Mouse (Mus musculus): ENCODE measurements around the gene Hist2h2aa2. TPM values are rescaled to one million over a fixed set of nuclear protein-coding genes. Genes with fewer than 3 reads are reported as not detected.
A peak's percentile ranks its signal among the peaks of the same experiment; 100 is the strongest.
"Not testable (repeated sequence)": the region's sequence is repeated elsewhere in the genome, so short reads cannot be mapped to it uniquely, and the experiment has no call there.

Gene Hist2h2aa2
- polyA plus RNA-seq (2014; fragmentation: Nextera tagmentation; extraction: Ambion mirVana), result 32.2 and 46.8 TPM in 2 replicates

DNA sequence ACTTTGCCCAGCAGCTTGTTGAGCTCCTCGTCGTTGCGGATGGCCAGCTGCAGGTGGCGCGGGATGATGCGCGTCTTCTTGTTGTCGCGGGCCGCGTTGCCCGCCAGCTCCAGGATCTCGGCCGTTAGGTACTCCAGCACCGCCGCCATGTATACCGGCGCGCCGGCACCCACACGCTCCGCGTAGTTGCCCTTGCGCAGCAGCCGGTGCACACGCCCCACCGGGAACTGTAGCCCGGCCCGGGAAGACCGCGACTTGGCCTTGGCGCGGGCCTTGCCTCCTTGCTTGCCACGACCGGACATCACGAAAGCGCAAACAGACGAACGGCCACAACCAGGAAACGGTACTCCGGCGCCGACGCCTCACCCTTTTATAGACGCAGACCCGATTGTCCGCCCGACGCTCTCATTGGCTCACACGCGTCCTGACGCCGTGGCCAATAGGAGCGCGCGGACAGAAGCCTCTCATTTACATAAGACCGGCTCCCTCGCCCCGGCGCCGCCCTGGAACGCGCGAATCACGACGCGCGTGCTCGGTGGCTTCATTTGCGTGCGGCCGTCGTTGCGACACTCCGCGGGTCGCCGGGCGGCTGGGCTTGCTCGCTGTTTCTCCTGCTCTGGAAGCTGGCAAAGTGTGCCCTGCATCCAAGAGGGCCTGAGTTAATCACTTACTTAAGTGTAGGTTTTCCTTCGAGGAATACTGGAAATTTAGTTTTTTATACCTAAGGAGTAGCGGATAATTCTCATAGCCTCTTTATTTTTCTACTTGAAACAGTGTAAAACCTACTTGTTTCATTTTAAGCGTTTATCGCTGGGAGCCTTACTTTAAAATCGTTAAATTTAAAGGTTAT, at the start of gene Hist2h2aa2:
Gene Hist2h2aa2, minus strand, starts transcription at position 328 of the 850 bp plus-strand sequence.
- ATAC-seq (ENCODE audit: low FRiP score), result peak; percentile 92
- peaks cover 22% of the 10 kb centered on the region for H3K4me1 ChIP-seq (replicated peaks; ENCODE audit: control insufficient read depth, insufficient read depth, low read length)

GRCm38 (mm10) chr3:96289201-96289600, 49.1 kb upstream of the Hist2h2aa2 start:
- Histone ChIP-seq H3K9ac (no peak overlapping the region), H3K27me3 (ENCODE audit: control insufficient read depth, insufficient read depth, low read length) (peaks cover 11% of the 10 kb centered on the region; the same call in 1 of the 2 replicates), H3K36me3 (replicated peaks; ENCODE audit: control insufficient read depth, insufficient read depth) (no peaks in the 10 kb centered on the region), H3K4me1 (replicated peaks; ENCODE audit: control insufficient read depth, insufficient read depth, low read length) (no peaks in the 10 kb centered on the region), H3K27ac (no peak overlapping the region), H3K4me3 (replicated peaks; ENCODE audit: low read length) (no peak overlapping the region), H3K4me2 (replicated peaks) (no peak overlapping the region), H3K9me3 (ENCODE audit: control insufficient read depth, low read length) (no peaks in the 10 kb centered on the region)
- 75% methylated on average over 3 of the region's 3 CpGs for WGBS
- no peak for DNase-seq (ENCODE audit: low spot score)
- no peak for ATAC-seq (ENCODE audit: low FRiP score)

More for the DNA sequence above, at the start of gene Hist2h2aa2:
- not testable (repeated sequence) for H3K27me3 ChIP-seq (ENCODE audit: control insufficient read depth, insufficient read depth, low read length); H3K36me3 ChIP-seq (replicated peaks; ENCODE audit: control insufficient read depth, insufficient read depth); H3K9me3 ChIP-seq (ENCODE audit: control insufficient read depth, low read length)
- Histone ChIP-seq H3K27ac (peak within 1 kb of the TSS; percentile 80), H3K4me2 (replicated peaks) (peak within 1 kb of the TSS; percentile 51), H3K9ac (peak within 1 kb of the TSS; percentile 52), H3K4me3 (replicated peaks; ENCODE audit: low read length) (peak within 1 kb of the TSS; percentile 27)
- 7% methylated on average over 17 of the region's 85 CpGs for WGBS
- DNase-seq (ENCODE audit: low spot score), result peak; percentile 67

GRCm38 (mm10) chr3:96287334-96287733, 47.3 kb upstream of the Hist2h2aa2 start:
- not testable (repeated sequence) for H3K27ac ChIP-seq; H3K4me3 ChIP-seq (replicated peaks; ENCODE audit: low read length); H3K9me3 ChIP-seq (ENCODE audit: control insufficient read depth, low read length); H3K4me2 ChIP-seq (replicated peaks); H3K9ac ChIP-seq; H3K4me1 ChIP-seq (replicated peaks; ENCODE audit: control insufficient read depth, insufficient read depth, low read length); DNase-seq (ENCODE audit: low spot score); H3K36me3 ChIP-seq (replicated peaks; ENCODE audit: control insufficient read depth, insufficient read depth); ATAC-seq (ENCODE audit: low FRiP score)
- peaks cover 27% of the 10 kb centered on the region; the same call in 1 of the 2 replicates for H3K27me3 ChIP-seq (ENCODE audit: control insufficient read depth, insufficient read depth, low read length)
- 89% methylated on average over 11 of the region's 11 CpGs for WGBS

DNA sequence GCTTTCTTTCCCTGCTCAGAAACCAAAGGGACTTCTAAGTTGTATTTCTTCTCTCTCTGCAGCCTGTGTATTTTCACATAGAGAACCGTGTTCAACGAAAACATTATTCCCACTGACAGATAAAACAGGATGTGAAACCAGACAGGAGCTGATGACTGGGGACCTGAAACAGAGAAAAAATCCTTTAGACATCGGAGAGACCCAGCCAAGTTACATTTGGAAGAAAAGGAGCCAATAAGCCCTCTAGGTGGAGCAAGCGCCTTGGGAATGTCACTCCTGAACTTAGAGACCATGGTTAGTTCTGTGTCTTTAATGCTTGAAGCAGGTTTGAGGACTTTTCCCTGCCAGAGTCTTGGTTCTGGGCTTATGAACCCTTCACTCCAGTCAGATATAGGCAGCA, 44.4 kb upstream of the Hist2h2aa2 start:
- ATAC-seq (ENCODE audit: low FRiP score), result no peak
- no peaks in the 10 kb centered on the region for H3K4me1 ChIP-seq (replicated peaks; ENCODE audit: control insufficient read depth, insufficient read depth, low read length)
- no peaks in the 10 kb centered on the region for H3K9me3 ChIP-seq (ENCODE audit: control insufficient read depth, low read length)
- H3K27me3 ChIP-seq (ENCODE audit: control insufficient read depth, insufficient read depth, low read length), result peaks cover 31% of the 10 kb centered on the region; the same call in 1 of the 2 replicates
- 27% methylated on average over 4 of the region's 4 CpGs for WGBS
- peak; percentile 71 for DNase-seq (ENCODE audit: low spot score)
- no peak overlapping the region for H3K4me3 ChIP-seq (replicated peaks; ENCODE audit: low read length)
- no peak overlapping the region for H3K27ac ChIP-seq
- no peak overlapping the region for H3K9ac ChIP-seq
- no peak overlapping the region for H3K4me2 ChIP-seq (replicated peaks)
- no peaks in the 10 kb centered on the region for H3K36me3 ChIP-seq (replicated peaks; ENCODE audit: control insufficient read depth, insufficient read depth)

GRCm38 (mm10) chr3:96280660-96281059, 40.6 kb upstream of the Hist2h2aa2 start:
- H3K9me3 ChIP-seq (ENCODE audit: control insufficient read depth, low read length), result no peaks in the 10 kb centered on the region
- WGBS, result 53% methylated on average over 6 of the region's 6 CpGs
- no peak overlapping the region for H3K9ac ChIP-seq
- 0 out of 2 replicates have a peak, but pooled peaks cover 3% of the 10 kb centered on the region for H3K4me1 ChIP-seq (replicated peaks; ENCODE audit: control insufficient read depth, insufficient read depth, low read length)
- DNase-seq (ENCODE audit: low spot score) (no peak), ATAC-seq (ENCODE audit: low FRiP score) (no peak)
- no peaks in the 10 kb centered on the region for H3K36me3 ChIP-seq (replicated peaks; ENCODE audit: control insufficient read depth, insufficient read depth)
- no peak overlapping the region for H3K4me3 ChIP-seq (replicated peaks; ENCODE audit: low read length)
- peaks cover 31% of the 10 kb centered on the region; the same call in 1 of the 2 replicates for H3K27me3 ChIP-seq (ENCODE audit: control insufficient read depth, insufficient read depth, low read length)
- no peak overlapping the region for H3K27ac ChIP-seq
- no peak overlapping the region for H3K4me2 ChIP-seq (replicated peaks)

DNA sequence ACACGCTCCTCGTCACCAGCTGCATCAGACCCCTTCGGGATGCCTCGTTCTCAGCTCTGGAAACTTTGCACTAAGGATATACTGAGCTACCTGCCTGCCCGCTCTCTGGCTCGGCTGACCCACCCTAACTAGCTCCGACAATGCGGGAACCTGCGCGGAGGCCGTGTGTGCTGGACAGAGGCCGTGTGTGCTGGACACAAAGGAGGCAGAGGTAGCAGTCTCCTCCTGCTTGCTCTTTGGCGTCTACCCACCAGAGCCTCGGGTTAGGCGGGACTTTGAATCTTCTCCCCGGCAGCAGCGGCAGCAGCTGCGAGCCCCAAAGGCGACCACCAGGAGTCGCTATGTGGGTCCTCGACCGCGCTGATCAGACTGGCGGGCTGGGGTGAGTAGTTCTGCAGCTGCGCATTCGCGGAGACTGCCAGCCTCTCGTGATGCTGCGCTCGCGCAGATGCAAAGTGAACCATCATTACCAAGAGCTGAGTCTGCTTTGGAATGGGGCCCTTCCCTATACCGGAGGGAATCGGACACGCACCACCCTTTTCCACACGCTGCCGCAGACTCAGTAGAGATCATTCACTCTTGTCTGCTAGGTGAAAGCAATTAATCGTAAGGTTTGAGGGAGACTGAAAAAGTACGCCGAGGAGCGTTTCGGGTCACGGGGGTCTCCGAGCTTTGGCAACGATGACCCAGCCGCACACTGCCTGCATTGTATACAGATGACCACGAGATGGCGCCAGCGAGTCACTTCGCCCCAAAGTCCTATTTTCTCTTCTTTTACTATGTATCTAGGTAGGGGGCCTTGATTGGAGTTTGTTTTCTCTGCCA, 37.9 kb upstream of the Hist2h2aa2 start:
- Histone ChIP-seq H3K27me3 (ENCODE audit: control insufficient read depth, insufficient read depth, low read length) (peaks cover 10% of the 10 kb centered on the region; the same call in 1 of the 2 replicates), H3K27ac (peak overlapping the region; percentile 87), H3K9ac (peak overlapping the region; percentile 62), H3K9me3 (ENCODE audit: control insufficient read depth, low read length) (no peaks in the 10 kb centered on the region), H3K4me2 (replicated peaks) (peak overlapping the region; percentile 66), H3K36me3 (replicated peaks; ENCODE audit: control insufficient read depth, insufficient read depth) (no peaks in the 10 kb centered on the region), H3K4me1 (replicated peaks; ENCODE audit: control insufficient read depth, insufficient read depth, low read length) (0 out of 2 replicates have a peak, but pooled peaks cover 3% of the 10 kb centered on the region), H3K4me3 (replicated peaks; ENCODE audit: low read length) (peak overlapping the region; percentile 44)
- DNase-seq (ENCODE audit: low spot score), result peak; percentile 89
- under 1% methylated on average over 49 of the region's 49 CpGs for WGBS
- ATAC-seq (ENCODE audit: low FRiP score), result peak; percentile 98

GRCm38 (mm10) chr3:96277428-96277799, 37.3 kb upstream of the Hist2h2aa2 start:
- Histone ChIP-seq H3K27ac (0 out of 2 replicates have a peak overlapping the region, but pooled peaks have one; percentile 87), H3K4me3 (replicated peaks; ENCODE audit: low read length) (peak overlapping the region; percentile 44), H3K4me2 (replicated peaks) (peak overlapping the region; percentile 66), H3K9ac (peak overlapping the region; percentile 62), H3K27me3 (ENCODE audit: control insufficient read depth, insufficient read depth, low read length) (peaks cover 4% of the 10 kb centered on the region; the same call in 1 of the 2 replicates), H3K36me3 (replicated peaks; ENCODE audit: control insufficient read depth, insufficient read depth) (no peaks in the 10 kb centered on the region), H3K4me1 (replicated peaks; ENCODE audit: control insufficient read depth, insufficient read depth, low read length) (0 out of 2 replicates have a peak, but pooled peaks cover 3% of the 10 kb centered on the region), H3K9me3 (ENCODE audit: control insufficient read depth, low read length) (no peaks in the 10 kb centered on the region)
- ATAC-seq (ENCODE audit: low FRiP score), result no peak
- peak; percentile 47 for DNase-seq (ENCODE audit: low spot score)
- 14% methylated on average over 8 of the region's 8 CpGs for WGBS

GRCm38 (mm10) chr3:96273591-96274465, 33.8 kb upstream of the Hist2h2aa2 start:
- Histone ChIP-seq H3K4me1 (replicated peaks; ENCODE audit: control insufficient read depth, insufficient read depth, low read length) (0 out of 2 replicates have a peak, but pooled peaks cover 3% of the 10 kb centered on the region), H3K4me2 (replicated peaks) (no peak overlapping the region), H3K27me3 (ENCODE audit: control insufficient read depth, insufficient read depth, low read length) (no peaks in the 10 kb centered on the region), H3K9ac (no peak overlapping the region), H3K36me3 (replicated peaks; ENCODE audit: control insufficient read depth, insufficient read depth) (no peaks in the 10 kb centered on the region), H3K4me3 (replicated peaks; ENCODE audit: low read length) (no peak overlapping the region), H3K9me3 (ENCODE audit: control insufficient read depth, low read length) (no peaks in the 10 kb centered on the region), H3K27ac (no peak overlapping the region)
- DNase-seq (ENCODE audit: low spot score) (no peak), ATAC-seq (ENCODE audit: low FRiP score) (no peak)
- 92% methylated on average over 17 of the region's 17 CpGs for WGBS

Measured in hindbrain, embryonic 14.5 days (tissue).